Mouse (Mus musculus) embryonic facial prominence, embryonic 15.5 days (tissue): ENCODE results near the gene Cxcl9. TPM values are rescaled to one million over a fixed set of nuclear protein-coding genes. Genes with fewer than 3 reads are reported as not detected.
A peak's percentile ranks its signal among the peaks of the same experiment; 100 is the strongest.
"Not testable (repeated sequence)": the region's sequence is repeated elsewhere in the genome, so short reads cannot be mapped to it uniquely, and the experiment has no call there.

Experiments
- ATAC-seq: fragments of 200-750 bp; cut with Nextera tagmentation; 2 replicates; pipeline ENCODE4 v1.8.0; 2017; ENCODE audit warnings: low read depth, moderate TSS enrichment; ENCODE audit not compliant: insufficient number of reproducible peaks, low FRiP score, low TSS enrichment
- H3K27ac ChIP-seq: fragments of 300-500 bp; sonication (generic); replicated peaks from 2 replicates; pipeline ENCODE4 v1.5.1; 2015; ENCODE audit warnings: mild to moderate bottlenecking, inconsistent platforms
- H3K27me3 ChIP-seq: fragments of 300-500 bp; sonication (generic); 2 replicates; pipeline ENCODE4 v1.6.1; 2015; ENCODE audit warnings: inconsistent platforms
- H3K36me3 ChIP-seq: fragments of 300-500 bp; sonication (generic); 2 replicates; pipeline ENCODE4 v1.6.1; 2015; ENCODE audit warnings: mild to moderate bottlenecking, inconsistent platforms
- H3K4me1 ChIP-seq: fragments of 300-500 bp; sonication (generic); 2 replicates; pipeline ENCODE4 v1.6.1; 2015; ENCODE audit warnings: inconsistent platforms
- H3K4me2 ChIP-seq: fragments of 300-500 bp; sonication (generic); replicated peaks from 2 replicates; pipeline ENCODE4 v1.6.1; 2015; ENCODE audit warnings: mild to moderate bottlenecking, inconsistent platforms
- H3K4me3 ChIP-seq: fragments of 300-500 bp; sonication (generic); replicated peaks from 2 replicates; pipeline ENCODE4 v1.5.1; 2015; ENCODE audit warnings: mild to moderate bottlenecking, inconsistent platforms
- H3K9ac ChIP-seq: fragments of 300-500 bp; sonication (generic); 2 replicates; pipeline ENCODE4 v1.6.1; 2015; ENCODE audit warnings: inconsistent platforms
- H3K9me3 ChIP-seq: fragments of 300-500 bp; sonication (generic); replicated peaks from 2 replicates; pipeline ENCODE4 v1.6.1; 2016; ENCODE audit warnings: inconsistent platforms
- WGBS: fragments of 180-500 bp; shearing (Covaris S2); methylation state at CpG from one replicate; pipeline ENCODE4 v1.1.7; 2015; 5-methylcytosine and 5-hydroxymethylcytosine counted together
- polyA plus RNA-seq: library from polyadenylated mRNA; unstranded; fragments of >200 nt; fragmentation: Nextera tagmentation; extraction: Ambion mirVana; gene quantifications from 2 replicates; pipeline ENCODE4 v1.2.1, GENCODE M21; 2015

Cxcl9 gene
- polyA plus RNA-seq, 1 experiment from 2014 or later: 0.76 TPM

DNA sequence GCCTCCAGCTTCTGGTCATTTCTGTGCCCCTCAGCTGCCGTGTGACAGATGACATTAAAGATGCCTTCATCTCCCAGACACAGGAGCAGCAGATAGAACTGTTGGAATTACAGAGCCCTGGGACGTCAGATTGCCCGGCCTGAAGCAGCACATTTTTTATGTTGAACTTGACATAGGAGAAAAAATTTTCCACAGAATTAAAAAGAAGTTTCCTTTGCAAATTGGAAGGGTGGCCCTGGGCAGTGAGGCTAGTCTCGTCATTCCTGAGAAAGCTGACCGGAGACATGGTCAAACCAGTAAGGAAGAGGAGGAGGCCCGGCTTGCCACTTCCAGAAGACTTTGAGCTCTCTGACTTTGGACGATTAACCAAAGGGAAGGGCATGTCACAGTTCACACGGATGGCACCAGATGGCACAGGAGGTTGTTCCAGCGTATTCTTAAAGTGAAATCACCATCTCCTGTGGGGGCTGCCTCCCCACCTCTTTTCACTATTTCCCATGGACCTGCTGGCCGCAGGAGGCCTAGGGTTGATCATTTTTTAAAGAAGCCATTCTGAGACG is 37.3 kb upstream of the Cxcl9 start:
- Histone ChIP-seq H3K4me3 (no peak overlapping the region), H3K4me2 (no peak overlapping the region), H3K27ac (no peak overlapping the region), H3K4me1 (peaks cover 4% of the 10 kb centered on the region; the same call in 1 of the 2 replicates), H3K9ac (no peak overlapping the region), H3K9me3 (no peaks in the 10 kb centered on the region), H3K36me3 (no peaks in the 10 kb centered on the region), H3K27me3 (no peaks in the 10 kb centered on the region)
- WGBS: 75% methylated on average over 11 of the region's 11 CpGs
- ATAC-seq: no peak

DNA sequence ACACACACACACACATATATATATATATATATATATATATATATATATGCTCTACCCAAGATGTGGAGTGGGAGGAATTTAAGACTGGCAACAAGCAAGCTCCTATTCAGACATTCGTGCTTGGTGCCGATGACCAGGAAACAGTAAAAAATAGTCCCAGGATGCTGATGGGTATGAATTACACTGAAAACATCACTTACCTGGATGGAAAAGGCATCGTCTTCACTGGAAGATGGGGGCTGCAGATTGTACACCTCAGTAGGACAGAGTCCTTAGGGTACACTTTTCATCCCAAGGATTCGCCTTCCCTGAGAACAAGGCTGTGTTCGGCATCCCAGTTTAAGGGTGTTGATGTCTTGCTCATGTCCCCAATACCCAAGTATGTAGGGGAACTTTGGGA is 36.1 kb upstream of the Cxcl9 start:
- WGBS: 91% methylated on average over 5 of the region's 5 CpGs
- H3K9me3 ChIP-seq: no peaks in the 10 kb centered on the region
- H3K27ac ChIP-seq: no peak overlapping the region
- ATAC-seq: no peak
- H3K27me3 ChIP-seq: no peaks in the 10 kb centered on the region
- no peaks in the 10 kb centered on the region for H3K36me3 ChIP-seq
- peaks cover 4% of the 10 kb centered on the region; the same call in 1 of the 2 replicates for H3K4me1 ChIP-seq
- no peak overlapping the region for H3K9ac ChIP-seq
- no peak overlapping the region for H3K4me3 ChIP-seq
- H3K4me2 ChIP-seq: no peak overlapping the region

DNA sequence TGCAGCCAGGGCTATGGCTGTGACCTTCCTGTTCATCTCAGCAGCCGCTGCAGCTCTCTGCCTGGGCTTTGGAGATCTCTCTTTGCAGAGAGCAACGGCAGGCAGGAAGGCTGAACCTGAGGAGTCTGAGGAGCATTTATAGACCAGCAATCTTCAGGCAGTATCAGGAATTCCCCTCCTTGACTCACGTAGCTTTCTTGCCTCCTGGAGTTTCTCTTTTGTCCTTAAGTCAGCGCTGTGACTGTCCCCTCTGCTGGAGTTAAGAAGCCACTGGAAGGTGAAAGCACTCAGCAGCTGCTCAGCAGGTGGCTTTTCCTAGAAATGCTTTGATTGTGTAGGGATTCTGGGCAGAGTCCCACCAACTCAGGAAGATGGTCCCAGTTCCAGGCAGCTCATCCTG is 35.3 kb upstream of the Cxcl9 start:
- Histone ChIP-seq H3K36me3 (no peaks in the 10 kb centered on the region), H3K27ac (no peak overlapping the region), H3K9me3 (no peaks in the 10 kb centered on the region), H3K4me1 (no peaks in the 10 kb centered on the region), H3K4me2 (no peak overlapping the region), H3K4me3 (no peak overlapping the region), H3K9ac (no peak overlapping the region), H3K27me3 (no peaks in the 10 kb centered on the region)
- WGBS: 9% methylated on average over 4 of the region's 4 CpGs
- ATAC-seq: no peak

DNA sequence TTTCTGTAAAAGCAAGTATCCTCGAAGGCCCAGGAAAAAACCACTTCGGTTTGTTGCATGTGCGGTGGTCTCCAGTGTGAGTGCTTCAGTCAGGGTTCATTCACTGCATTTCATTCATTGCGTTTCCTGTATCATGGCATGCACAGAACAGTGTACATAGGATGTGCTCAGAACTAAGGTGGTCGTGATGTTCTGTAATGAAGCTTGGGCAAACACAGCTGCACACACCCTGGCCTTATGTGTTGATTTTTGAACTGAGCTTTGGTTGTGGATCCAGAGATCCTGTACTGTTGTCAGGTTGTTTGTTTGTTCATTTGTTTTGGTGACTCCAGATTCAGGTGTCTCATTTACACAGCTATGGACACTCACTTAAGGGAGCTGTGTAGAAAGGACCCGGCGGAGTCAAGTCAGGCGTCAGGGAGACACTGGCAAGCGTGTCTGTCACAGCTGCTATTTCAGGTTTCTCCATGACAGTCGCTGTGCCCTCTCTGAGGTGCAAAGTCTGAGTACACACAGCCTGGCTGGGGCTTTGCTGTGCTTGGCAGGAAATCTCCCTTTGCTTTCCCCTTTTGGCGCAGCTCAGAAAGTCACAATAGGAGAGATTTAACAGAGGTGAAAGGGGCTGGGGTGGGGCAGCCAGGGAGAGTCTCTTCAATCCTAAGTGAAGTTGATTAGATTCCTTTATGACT is 31.0 kb upstream of the Cxcl9 start:
- H3K9me3 ChIP-seq: no peaks in the 10 kb centered on the region
- H3K36me3 ChIP-seq: no peaks in the 10 kb centered on the region
- no peak for ATAC-seq
- H3K4me2 ChIP-seq: no peak overlapping the region
- WGBS: 80% methylated on average over 11 of the region's 11 CpGs
- H3K27ac ChIP-seq: no peak overlapping the region
- no peaks in the 10 kb centered on the region for H3K4me1 ChIP-seq
- H3K9ac ChIP-seq: no peak overlapping the region
- H3K27me3 ChIP-seq: no peaks in the 10 kb centered on the region
- H3K4me3 ChIP-seq: no peak overlapping the region

DNA sequence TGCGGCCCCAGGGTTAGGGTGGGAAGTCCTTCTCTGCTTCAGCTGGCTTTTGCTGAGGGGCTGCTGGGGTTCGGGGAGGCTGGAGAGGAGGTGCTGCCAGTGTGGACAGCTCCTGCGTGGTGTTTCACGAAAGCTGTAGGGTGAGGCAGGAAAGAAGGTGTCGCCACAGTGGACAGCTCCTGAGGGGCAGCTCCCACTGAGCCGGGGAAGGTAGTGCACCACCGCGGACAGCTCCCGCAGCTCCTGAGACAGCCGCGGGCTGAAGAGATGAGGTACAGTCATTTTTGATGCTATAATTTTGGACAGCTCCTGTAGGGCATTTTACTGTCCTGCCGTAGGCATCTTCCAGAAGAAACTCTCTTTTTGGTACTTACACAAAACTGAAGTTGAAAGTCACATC is 30.2 kb upstream of the Cxcl9 start:
- ATAC-seq: no peak; the same call in 1 of the 2 replicates
- Histone ChIP-seq H3K27ac (no peak overlapping the region), H3K9me3 (no peaks in the 10 kb centered on the region), H3K9ac (no peak overlapping the region), H3K4me3 (no peak overlapping the region), H3K4me1 (no peaks in the 10 kb centered on the region; the same call in 1 of the 2 replicates), H3K4me2 (no peak overlapping the region), H3K27me3 (no peaks in the 10 kb centered on the region), H3K36me3 (no peaks in the 10 kb centered on the region)
- 28% methylated on average over 12 of the region's 12 CpGs for WGBS

DNA sequence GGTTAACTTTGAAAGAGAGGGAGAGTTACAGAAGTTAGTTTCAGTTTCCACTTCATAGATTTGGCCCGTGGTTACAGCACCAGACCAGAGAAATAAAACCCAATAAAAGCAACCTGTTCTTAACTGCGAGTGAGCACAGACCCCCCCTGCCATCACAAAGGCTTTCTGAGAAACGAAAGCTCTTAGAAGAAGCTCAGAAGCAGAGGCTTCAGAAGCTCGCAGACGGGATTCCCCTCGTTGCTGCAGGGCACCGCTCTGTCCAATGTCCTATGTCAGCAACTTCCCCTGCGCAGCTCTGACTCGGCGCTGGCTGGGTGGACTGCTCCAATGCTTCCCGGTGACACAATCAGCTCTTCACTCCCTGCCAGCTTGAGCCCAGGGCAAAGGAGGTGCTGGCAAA is 25.6 kb upstream of the Cxcl9 start:
- WGBS: 13% methylated on average over 11 of the region's 11 CpGs
- Histone ChIP-seq H3K9ac (no peak overlapping the region), H3K4me2 (peak overlapping the region; percentile 35), H3K4me1 (no peaks in the 10 kb centered on the region; the same call in 1 of the 2 replicates), H3K36me3 (no peaks in the 10 kb centered on the region), H3K4me3 (peak overlapping the region; percentile 28), H3K9me3 (no peaks in the 10 kb centered on the region), H3K27ac (no peak overlapping the region), H3K27me3 (no peaks in the 10 kb centered on the region; the same call in 1 of the 2 replicates)
- ATAC-seq: no peak

DNA sequence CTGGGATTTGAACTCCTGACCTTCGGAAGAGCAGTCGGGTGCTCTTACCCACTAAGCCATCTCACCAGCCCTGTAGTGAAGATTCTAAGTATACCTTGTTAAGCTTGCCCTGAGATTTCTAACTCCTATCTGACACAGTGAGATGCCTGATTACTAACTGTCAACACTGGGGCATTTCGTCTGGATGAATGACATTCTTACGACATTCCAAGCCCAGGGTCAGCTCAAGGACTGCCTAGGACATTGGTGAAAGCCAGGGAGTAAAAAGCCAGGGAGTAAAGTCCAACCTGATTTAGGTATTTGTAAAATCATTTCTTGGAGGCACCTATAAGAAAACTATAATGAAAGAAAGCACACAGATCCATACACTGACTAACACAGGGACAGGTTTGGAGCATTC is 24.8 kb upstream of the Cxcl9 start:
- not testable (repeated sequence) for H3K9me3 ChIP-seq, H3K36me3 ChIP-seq, H3K4me3 ChIP-seq, H3K27ac ChIP-seq, ATAC-seq, H3K9ac ChIP-seq, H3K4me1 ChIP-seq, H3K27me3 ChIP-seq
- H3K4me2 ChIP-seq: 0 out of 2 replicates have a peak overlapping the region, but pooled peaks have one; percentile 35
- 67% methylated on average over 4 of the region's 4 CpGs for WGBS

DNA sequence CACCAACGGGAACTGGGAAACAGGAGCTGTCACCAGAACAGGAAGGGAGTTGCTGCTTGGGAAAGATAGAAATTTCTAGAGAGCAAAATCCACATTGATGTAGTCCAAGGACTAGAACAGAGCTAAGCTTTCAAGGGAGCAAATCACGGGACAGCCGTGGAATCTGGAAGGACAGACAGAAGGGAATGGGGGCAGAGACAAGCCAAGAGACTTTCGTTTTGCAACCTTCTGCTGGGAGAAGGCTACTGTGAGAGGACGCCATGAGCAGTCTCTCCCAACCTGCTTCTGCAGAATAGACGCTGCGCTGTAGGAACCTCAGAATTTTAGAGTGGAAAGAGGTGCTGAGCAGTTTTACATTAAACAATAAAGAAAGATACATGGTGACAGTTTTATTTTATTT is 21.9 kb upstream of the Cxcl9 start:
- Histone ChIP-seq H3K36me3 (no peaks in the 10 kb centered on the region), H3K9ac (no peak overlapping the region), H3K4me2 (no peak overlapping the region), H3K9me3 (no peaks in the 10 kb centered on the region), H3K4me1 (no peaks in the 10 kb centered on the region; the same call in 1 of the 2 replicates), H3K4me3 (no peak overlapping the region), H3K27me3 (peaks cover 6% of the 10 kb centered on the region), H3K27ac (no peak overlapping the region)
- 81% methylated on average over 7 of the region's 7 CpGs for WGBS
- ATAC-seq: no peak

DNA sequence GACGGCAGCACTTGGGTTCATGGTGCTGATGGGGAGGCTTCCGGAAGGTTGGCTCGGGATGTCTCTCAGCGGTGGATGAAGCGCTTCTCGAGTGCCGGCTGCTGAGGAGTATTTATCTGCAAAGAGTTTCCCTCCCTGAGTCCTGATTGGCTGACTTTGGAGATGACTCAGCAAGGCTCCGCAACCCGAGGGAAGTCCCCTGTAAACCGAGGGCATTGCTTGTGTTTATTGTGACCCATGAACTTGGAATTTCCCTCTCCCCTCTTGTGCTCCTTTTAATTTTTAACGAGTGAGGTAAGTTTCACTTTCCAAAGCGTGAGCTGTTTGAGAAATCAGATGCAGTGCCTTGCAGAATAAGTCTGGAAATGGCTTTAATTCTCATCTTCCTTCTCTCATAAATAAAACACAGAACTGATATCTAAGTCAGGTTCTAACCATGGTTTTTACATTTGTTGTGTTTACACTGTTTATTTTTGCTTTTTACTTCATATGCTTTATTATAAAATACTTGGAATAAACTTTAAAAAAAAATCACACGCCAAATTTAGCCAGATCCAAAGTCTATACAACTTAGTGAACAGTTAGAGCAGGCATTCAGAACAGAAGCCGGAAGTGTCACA is 21.0 kb upstream of the Cxcl9 start, which contains the start of gene Cxcl10:
Gene Cxcl10 (minus strand): TSS at position 96 of the 620 bp plus-strand sequence.
- H3K27ac ChIP-seq: no peak within 1 kb of the TSS
- ATAC-seq: no peak
- H3K9me3 ChIP-seq: no peaks in the 10 kb centered on the region
- H3K4me3 ChIP-seq: peak within 1 kb of the TSS; percentile 30
- peak within 1 kb of the TSS; percentile 43 for H3K4me2 ChIP-seq
- H3K4me1 ChIP-seq: no peaks in the 10 kb centered on the region; the same call in 1 of the 2 replicates
- WGBS: 18% methylated on average over 14 of the region's 14 CpGs
- H3K9ac ChIP-seq: no peak within 1 kb of the TSS
- no peaks in the 10 kb centered on the region for H3K36me3 ChIP-seq
- H3K27me3 ChIP-seq: peaks cover 6% of the 10 kb centered on the region

DNA sequence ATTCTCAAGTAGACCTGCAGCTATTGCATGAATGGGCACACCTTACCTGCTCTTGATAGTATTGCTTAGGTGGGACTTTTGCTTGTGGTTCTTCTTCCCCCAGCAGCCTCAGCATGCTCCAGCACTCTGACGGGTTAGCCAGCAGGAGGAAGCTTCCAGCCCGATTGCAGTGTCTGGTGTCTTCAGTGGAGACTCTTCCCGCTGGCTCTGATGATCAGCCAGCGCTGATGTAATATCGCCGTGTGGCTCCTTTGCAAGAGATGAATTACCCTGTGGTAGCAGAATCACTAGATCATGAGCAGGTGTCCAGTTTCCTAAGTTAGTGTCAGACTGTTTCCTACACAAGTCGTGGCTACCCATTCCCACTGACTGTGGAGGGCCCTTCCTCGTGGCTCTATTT is 17.1 kb upstream of the Cxcl9 start:
- Histone ChIP-seq H3K9me3 (no peaks in the 10 kb centered on the region), H3K4me3 (no peak overlapping the region), H3K27ac (no peak overlapping the region), H3K27me3 (peaks cover 6% of the 10 kb centered on the region), H3K9ac (no peak overlapping the region), H3K36me3 (no peaks in the 10 kb centered on the region), H3K4me1 (no peaks in the 10 kb centered on the region), H3K4me2 (no peak overlapping the region)
- 83% methylated on average over 8 of the region's 8 CpGs for WGBS
- no peak for ATAC-seq

DNA sequence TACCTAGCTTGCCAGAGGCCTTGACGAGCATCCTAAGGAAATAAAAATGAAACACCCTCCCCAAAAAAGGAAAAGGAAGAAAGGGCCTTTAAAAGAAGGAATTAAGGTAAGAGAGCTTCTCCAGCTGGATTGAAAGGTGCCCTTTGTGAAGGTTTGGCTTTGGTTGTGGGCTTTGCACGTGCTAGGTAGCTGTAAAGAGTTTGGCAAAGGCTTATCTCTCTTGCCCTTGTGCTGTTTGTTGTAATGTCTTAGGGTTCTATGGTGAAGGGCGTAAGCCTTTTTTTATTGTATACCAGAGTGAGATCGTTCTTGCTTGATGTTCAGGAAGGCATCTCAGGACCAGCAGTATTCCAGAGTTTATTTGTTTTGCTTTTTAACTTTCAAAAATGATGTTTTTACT is 12.7 kb upstream of the Cxcl9 start:
- H3K9me3 ChIP-seq: no peaks in the 10 kb centered on the region
- no peak overlapping the region for H3K4me2 ChIP-seq
- H3K27me3 ChIP-seq: no peaks in the 10 kb centered on the region
- no peaks in the 10 kb centered on the region for H3K36me3 ChIP-seq
- no peak overlapping the region for H3K9ac ChIP-seq
- no peak overlapping the region for H3K27ac ChIP-seq
- no peak overlapping the region for H3K4me3 ChIP-seq
- no peaks in the 10 kb centered on the region for H3K4me1 ChIP-seq
- no peak for ATAC-seq
- WGBS: 68% methylated on average over 4 of the region's 4 CpGs
